Mouse (Mus musculus): ENCODE measurements at regions not wholly inside any gene's neighbourhood (a gene's known extent, or its start where the extent isn't known, plus 50 kb on each side); places are given as distances from the start of the nearest gene placed in this dataset.

DNA sequence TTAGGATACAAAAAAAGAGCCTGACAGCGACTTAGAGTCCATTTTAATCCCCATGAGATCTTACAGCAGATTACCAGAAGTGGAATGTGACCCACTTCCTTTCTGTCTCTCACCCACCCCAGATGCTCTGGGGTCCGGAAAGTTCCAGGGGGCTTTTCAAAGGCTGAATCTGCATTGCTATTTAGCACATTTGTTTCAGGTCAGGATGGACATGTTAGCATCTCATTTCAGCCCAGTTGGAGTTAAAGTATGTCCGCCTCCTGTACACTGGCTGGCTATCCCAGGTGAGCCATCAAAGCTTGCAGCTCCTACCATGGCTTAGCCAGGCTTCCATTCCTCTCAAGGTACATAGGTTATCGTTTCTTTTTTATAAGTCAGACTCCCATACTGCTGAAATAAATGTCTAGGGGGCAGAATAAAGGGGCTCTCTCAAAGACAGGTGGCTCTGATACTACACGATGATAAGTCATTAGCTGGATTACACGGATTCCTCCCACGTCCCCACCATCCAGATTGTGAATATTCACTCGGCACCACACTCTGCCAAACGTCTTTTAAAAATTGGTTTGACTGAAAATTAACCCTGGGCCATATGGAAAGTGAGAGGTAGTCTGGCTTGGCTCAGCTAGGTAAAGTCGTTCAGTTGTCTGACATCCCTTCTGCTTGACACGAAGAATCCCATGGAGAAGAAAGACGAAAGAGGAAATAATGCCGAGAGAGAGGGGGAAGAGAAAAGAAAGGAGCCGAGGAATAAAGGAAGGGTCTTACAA lies 573.7 kb downstream of the Ebf1 start:
- no peaks in the 10 kb centered on the region for H3K9me3 ChIP-seq (replicated peaks)
- no peak for DNase-seq (ENCODE audit: low spot score)
- H3K27ac ChIP-seq = no peak overlapping the region
- H3K4me1 ChIP-seq = 0 out of 2 replicates have a peak, but pooled peaks cover 5% of the 10 kb centered on the region
- H3K27me3 ChIP-seq (ENCODE audit: low read depth, poor library complexity, severe bottlenecking) = no peaks in the 10 kb centered on the region
- H3K36me3 ChIP-seq = no peaks in the 10 kb centered on the region
- 77% methylated on average over 14 of the region's 14 CpGs for WGBS
- H3K4me3 ChIP-seq = no peak overlapping the region

- WGBS = 81% methylated on average over 12 of the region's 12 CpGs
- no peak overlapping the region for H3K27ac ChIP-seq
- no peaks in the 10 kb centered on the region for H3K36me3 ChIP-seq
These were observed 574.5 kb downstream of the Ebf1 start for GRCm38 (mm10) chr11:45191392-45192189.

GRCm38 (mm10) chr11:45193319-45193718 lies 576.2 kb downstream of the Ebf1 start:
- Histone ChIP-seq H3K4me3 (no peak overlapping the region), H3K27ac (no peak overlapping the region), H3K4me1 (0 out of 2 replicates have a peak, but pooled peaks cover 5% of the 10 kb centered on the region), H3K36me3 (no peaks in the 10 kb centered on the region), H3K9me3 (replicated peaks) (no peaks in the 10 kb centered on the region), H3K27me3 (ENCODE audit: low read depth, poor library complexity, severe bottlenecking) (no peaks in the 10 kb centered on the region)
- WGBS = 95% methylated on average over 5 of the region's 5 CpGs
- DNase-seq (ENCODE audit: low spot score) = no peak

More at GRCm38 (mm10) chr11:45191392-45192189, 574.5 kb downstream of the Ebf1 start:
- Histone ChIP-seq H3K9me3 (replicated peaks) (no peaks in the 10 kb centered on the region), H3K27me3 (ENCODE audit: low read depth, poor library complexity, severe bottlenecking) (no peaks in the 10 kb centered on the region), H3K4me3 (no peak overlapping the region), H3K4me1 (0 out of 2 replicates have a peak, but pooled peaks cover 5% of the 10 kb centered on the region)
- DNase-seq (ENCODE audit: low spot score) = no peak

- 88% methylated on average over 4 of the region's 4 CpGs for WGBS
- H3K27ac ChIP-seq = no peak overlapping the region
These were observed 582.4 kb downstream of the Ebf1 start for GRCm38 (mm10) chr11:45199520-45199919.

GRCm38 (mm10) chr11:45200714-45201405 lies 583.7 kb downstream of the Ebf1 start:
- Histone ChIP-seq H3K27ac (no peak overlapping the region), H3K36me3 (no peaks in the 10 kb centered on the region), H3K27me3 (ENCODE audit: low read depth, poor library complexity, severe bottlenecking) (no peaks in the 10 kb centered on the region), H3K9me3 (replicated peaks) (no peaks in the 10 kb centered on the region), H3K4me3 (no peak overlapping the region), H3K4me1 (no peaks in the 10 kb centered on the region)
- 85% methylated on average over 9 of the region's 9 CpGs for WGBS
- DNase-seq (ENCODE audit: low spot score) = no peak

More at GRCm38 (mm10) chr11:45199520-45199919, 582.4 kb downstream of the Ebf1 start:
- no peaks in the 10 kb centered on the region for H3K4me1 ChIP-seq
- H3K27me3 ChIP-seq (ENCODE audit: low read depth, poor library complexity, severe bottlenecking) = no peaks in the 10 kb centered on the region
- no peaks in the 10 kb centered on the region for H3K36me3 ChIP-seq
- H3K9me3 ChIP-seq (replicated peaks) = no peaks in the 10 kb centered on the region
- no peak overlapping the region for H3K4me3 ChIP-seq
- no peak for DNase-seq (ENCODE audit: low spot score)

- no peaks in the 10 kb centered on the region for H3K36me3 ChIP-seq
- H3K27me3 ChIP-seq (ENCODE audit: low read depth, poor library complexity, severe bottlenecking) = no peaks in the 10 kb centered on the region
- H3K27ac ChIP-seq = no peak overlapping the region
- no peak for DNase-seq (ENCODE audit: low spot score)
- WGBS = 74% methylated on average over 5 of the region's 5 CpGs
- no peak overlapping the region for H3K4me3 ChIP-seq
- H3K9me3 ChIP-seq (replicated peaks) = no peaks in the 10 kb centered on the region
- H3K4me1 ChIP-seq = no peaks in the 10 kb centered on the region
These were observed 586.3 kb downstream of the Ebf1 start for GRCm38 (mm10) chr11:45203446-45203845.

- H3K36me3 ChIP-seq = no peaks in the 10 kb centered on the region
These were observed 589.8 kb downstream of the Ebf1 start for GRCm38 (mm10) chr11:45206611-45207525.

GRCm38 (mm10) chr11:45214096-45214495 lies 597.0 kb downstream of the Ebf1 start:
- H3K27ac ChIP-seq = no peak overlapping the region
- no peaks in the 10 kb centered on the region for H3K36me3 ChIP-seq
- 70% methylated on average over 1 of the region's 1 CpGs for WGBS
- no peak for DNase-seq (ENCODE audit: low spot score)
- peaks cover 17% of the 10 kb centered on the region for H3K4me1 ChIP-seq
- no peaks in the 10 kb centered on the region for H3K27me3 ChIP-seq (ENCODE audit: low read depth, poor library complexity, severe bottlenecking)
- H3K9me3 ChIP-seq (replicated peaks) = no peaks in the 10 kb centered on the region
- H3K4me3 ChIP-seq = no peak overlapping the region

More at GRCm38 (mm10) chr11:45206611-45207525, 589.8 kb downstream of the Ebf1 start:
- Histone ChIP-seq H3K4me3 (no peak overlapping the region), H3K27ac (no peak overlapping the region), H3K27me3 (ENCODE audit: low read depth, poor library complexity, severe bottlenecking) (no peaks in the 10 kb centered on the region), H3K9me3 (replicated peaks) (no peaks in the 10 kb centered on the region), H3K4me1 (no peaks in the 10 kb centered on the region)
- WGBS = 83% methylated on average over 8 of the region's 8 CpGs
- DNase-seq (ENCODE audit: low spot score) = no peak

- Histone ChIP-seq H3K36me3 (no peaks in the 10 kb centered on the region), H3K4me1 (peaks cover 29% of the 10 kb centered on the region), H3K27me3 (ENCODE audit: low read depth, poor library complexity, severe bottlenecking) (no peaks in the 10 kb centered on the region), H3K27ac (no peak overlapping the region), H3K4me3 (no peak overlapping the region), H3K9me3 (replicated peaks) (no peaks in the 10 kb centered on the region)
- DNase-seq (ENCODE audit: low spot score) = no peak
- 78% methylated on average over 3 of the region's 3 CpGs for WGBS
These were observed 599.9 kb downstream of the Ebf1 start for GRCm38 (mm10) chr11:45216942-45217474.

GRCm38 (mm10) chr11:45219239-45219638 lies 602.1 kb downstream of the Ebf1 start:
- H3K4me1 ChIP-seq = peaks cover 28% of the 10 kb centered on the region
- no peaks in the 10 kb centered on the region for H3K9me3 ChIP-seq (replicated peaks)
- no peak overlapping the region for H3K27ac ChIP-seq
- 77% methylated on average over 4 of the region's 4 CpGs for WGBS
- H3K27me3 ChIP-seq (ENCODE audit: low read depth, poor library complexity, severe bottlenecking) = no peaks in the 10 kb centered on the region
- no peaks in the 10 kb centered on the region for H3K36me3 ChIP-seq
- no peak overlapping the region for H3K4me3 ChIP-seq
- DNase-seq (ENCODE audit: low spot score) = no peak

- Histone ChIP-seq H3K36me3 (no peaks in the 10 kb centered on the region), H3K27me3 (ENCODE audit: low read depth, poor library complexity, severe bottlenecking) (no peaks in the 10 kb centered on the region), H3K4me3 (no peak overlapping the region), H3K4me1 (peaks cover 15% of the 10 kb centered on the region), H3K27ac (no peak overlapping the region), H3K9me3 (replicated peaks) (no peaks in the 10 kb centered on the region)
- no peak for DNase-seq (ENCODE audit: low spot score)
- WGBS = 80% methylated on average over 3 of the region's 3 CpGs
These were observed 604.9 kb downstream of the Ebf1 start for GRCm38 (mm10) chr11:45222021-45222420.

Data from limb, embryonic 10.5 days (tissue).